Mouse (Mus musculus) ES-E14 (cell line): ENCODE measurements around the gene 4930402H24Rik. TPM values are rescaled to one million over a fixed set of nuclear protein-coding genes. Genes with fewer than 3 reads are reported as not detected.

Source experiments
- DNase-seq: peaks from one replicate; pipeline ENCODE4 v3.0.0-alpha.2; 2013; ENCODE audit warnings: low read depth, low spot score
- H3K27ac ChIP-seq: 2 replicates; pipeline ENCODE4 v1.5.1; 2012; ENCODE audit warnings: low read depth, mild to moderate bottlenecking, low read length, moderate library complexity, mixed read lengths; ENCODE audit not compliant: poor library complexity, insufficient read depth, severe bottlenecking
- H3K36me3 ChIP-seq: 2 replicates; pipeline ENCODE4 v1.6.1; 2012; ENCODE audit warnings: mild to moderate bottlenecking, low read length, moderate library complexity, mixed read lengths; ENCODE audit not compliant: control insufficient read depth, poor library complexity, insufficient read depth, severe bottlenecking
- H3K4me1 ChIP-seq, 2 experiments: fragments of 150-350 bp in 1 of 2; sonication (generic) in 1 of 2; 2 replicates each; pipeline ENCODE4 v1.6.1; 2012; ENCODE audit warnings: low read length in 2 of 2, mild to moderate bottlenecking in 1 of 2, mixed read lengths in 1 of 2; ENCODE audit not compliant: control insufficient read depth in 2 of 2, insufficient read depth in 2 of 2, poor library complexity in 1 of 2
- H3K4me3 ChIP-seq, 2 experiments: fragments of 150-350 bp in 1 of 2; sonication (generic) in 1 of 2; 2 replicates each; pipeline ENCODE4 v1.5.1; 2012; ENCODE audit warnings: low read length in 2 of 2, low read depth in 1 of 2, mild to moderate bottlenecking in 1 of 2, mixed read lengths in 1 of 2; ENCODE audit not compliant: insufficient read depth in 1 of 2, poor library complexity in 1 of 2, severe bottlenecking in 1 of 2
- H3K9ac ChIP-seq: 2 replicates; pipeline ENCODE4 v1.6.1; 2012; ENCODE audit warnings: low read depth, mild to moderate bottlenecking, low read length, mixed read lengths; ENCODE audit not compliant: poor library complexity, insufficient read depth, severe bottlenecking
- H3K9me3 ChIP-seq: fragments of 150-350 bp; sonication (generic); 2 replicates; pipeline ENCODE4 v1.6.1; 2012; ENCODE audit warnings: low read depth, mild to moderate bottlenecking, low read length; ENCODE audit not compliant: control insufficient read depth, insufficient read depth
- CHD2 ChIP-seq: IDR thresholded peaks from 2 replicates; pipeline ENCODE4 v1.6.1; 2014; ENCODE audit warnings: mild to moderate bottlenecking, low read depth, low read length, inconsistent platforms
- HCFC1 ChIP-seq: IDR thresholded peaks from 2 replicates; pipeline ENCODE4 v1.6.1; 2012; ENCODE audit warnings: low read length, inconsistent platforms, borderline replicate concordance; ENCODE audit not compliant: insufficient read depth
- MAFK ChIP-seq: IDR thresholded peaks from 2 replicates; pipeline ENCODE4 v1.6.1; 2014; ENCODE audit warnings: mild to moderate bottlenecking, low read depth, low read length, inconsistent platforms; ENCODE audit not compliant: insufficient read depth
- ZC3H11A ChIP-seq: IDR thresholded peaks from 2 replicates; pipeline ENCODE4 v1.6.1; 2012; ENCODE audit warnings: low read depth, mild to moderate bottlenecking, inconsistent platforms, low read length, borderline replicate concordance
- ZNF384 ChIP-seq: IDR thresholded peaks from 2 replicates; pipeline ENCODE4 v1.6.1; 2012; ENCODE audit warnings: low read depth, low read length, inconsistent platforms
- in situ Hi-C, 2 experiments: fragments of 600-800 bp; cut with MboI; formaldehyde crosslinking; loops; one replicate each; pipeline ENCODE4 v1.15.1; 2025; ENCODE audit warnings: low sequenced_read_pairs in 2 of 2, inconsistent platforms in 1 of 2; ENCODE audit not compliant: unreplicated experiment in 2 of 2
- total RNA-seq: library from RNA; depleted of rRNA; stranded (reverse); fragments of 300-350 nt; gene quantifications from 2 replicates; pipeline ENCODE4 v1.2.3, GENCODE M21; 2012

The 4930402H24Rik gene
- total RNA-seq, 1 experiment = 11.9 TPM

DNA sequence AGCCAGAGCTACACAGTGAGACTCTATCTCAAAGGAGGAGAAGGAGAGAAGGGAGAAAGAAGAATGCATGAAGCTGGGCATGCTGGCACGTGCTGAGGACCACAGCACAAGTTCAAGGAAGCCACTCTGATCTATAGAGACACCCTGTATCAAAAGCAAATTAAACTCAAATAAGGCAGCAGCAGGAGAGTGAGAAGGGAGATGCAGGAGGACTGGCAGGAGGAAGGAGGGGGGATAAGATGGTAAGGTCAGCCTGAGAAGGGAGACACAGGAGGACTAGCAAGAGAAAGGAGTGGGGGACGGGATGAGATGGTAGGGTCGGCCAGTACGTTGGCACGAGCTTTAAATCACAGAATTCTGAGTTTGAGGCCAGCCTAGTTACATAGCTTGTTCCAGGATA, 90.0 kb downstream of the 4930402H24Rik start:
- no peak for DNase-seq

DNA sequence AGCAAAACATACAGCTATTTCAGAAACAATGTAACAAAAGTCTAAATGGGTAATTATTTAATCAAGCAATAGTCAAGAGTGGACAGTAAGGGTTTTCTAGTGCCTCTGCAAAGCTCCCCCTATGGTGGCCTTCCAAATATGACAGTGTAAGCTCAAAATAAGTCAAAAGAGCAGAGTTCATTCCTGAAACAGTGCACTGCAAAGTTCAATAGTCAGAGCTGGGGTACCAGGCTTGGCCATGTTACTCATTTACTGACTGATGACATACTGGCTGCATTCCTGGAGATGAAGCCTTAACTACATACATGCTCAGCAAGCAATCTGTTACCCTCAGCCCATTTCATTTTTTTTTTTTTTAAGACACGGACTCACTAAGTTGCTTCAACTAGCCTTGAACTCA, 91.7 kb downstream of the 4930402H24Rik start:
- no peak overlapping the region for H3K27ac ChIP-seq
- no peak for TF ChIP-seq CHD2
- TF ChIP-seq ZC3H11A = no peak
- TF ChIP-seq HCFC1 = no peak
- TF ChIP-seq MAFK = no peak
- no peak for TF ChIP-seq ZNF384
- H3K4me3 ChIP-seq = no peak overlapping the region
- H3K9me3 ChIP-seq = no peaks in the 10 kb centered on the region
- in situ Hi-C loops = no loop called here
- H3K9ac ChIP-seq = no peak overlapping the region
- no peaks in the 10 kb centered on the region for H3K4me1 ChIP-seq
- DNase-seq = no peak
- H3K36me3 ChIP-seq = no peaks in the 10 kb centered on the region

More for the DNA sequence above, 90.0 kb downstream of the 4930402H24Rik start:
- Histone ChIP-seq H3K27ac (no peak overlapping the region), H3K9me3 (no peaks in the 10 kb centered on the region), H3K36me3 (no peaks in the 10 kb centered on the region), H3K4me1 (no peaks in the 10 kb centered on the region), H3K9ac (no peak overlapping the region), H3K4me3 (no peak overlapping the region)
- in situ Hi-C loops = no loop called here
- TF ChIP-seq HCFC1 = no peak
- no peak for TF ChIP-seq CHD2
- no peak for TF ChIP-seq ZNF384
- no peak for TF ChIP-seq ZC3H11A
- TF ChIP-seq MAFK = no peak

DNA sequence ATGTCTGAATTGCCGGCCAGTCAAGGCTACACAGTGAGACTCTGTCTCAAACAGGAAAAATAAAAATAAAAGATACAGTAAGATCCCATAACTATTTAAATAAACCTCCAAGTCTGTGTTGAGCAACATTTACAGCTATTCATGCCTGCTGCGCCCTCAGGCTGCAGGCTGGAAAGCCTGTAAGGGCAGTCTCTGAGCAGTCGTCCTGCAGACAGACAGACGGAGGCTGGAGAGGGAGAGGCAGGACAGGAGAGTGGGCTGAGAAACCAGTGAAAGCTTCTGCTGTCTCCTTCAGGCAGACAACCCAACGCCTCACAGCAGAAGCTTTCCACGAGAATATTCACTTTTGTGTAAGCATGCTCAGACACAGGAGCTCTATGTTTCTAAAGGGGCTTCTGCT, 92.5 kb downstream of the 4930402H24Rik start:
- DNase-seq = no peak
- Histone ChIP-seq H3K9me3 (no peaks in the 10 kb centered on the region), H3K4me3 (no peak overlapping the region), H3K27ac (no peak overlapping the region), H3K4me1 (no peaks in the 10 kb centered on the region), H3K9ac (no peak overlapping the region), H3K36me3 (no peaks in the 10 kb centered on the region)
- TF ChIP-seq ZNF384 = no peak
- TF ChIP-seq ZC3H11A = no peak
- no peak for TF ChIP-seq CHD2
- TF ChIP-seq HCFC1 = no peak
- no peak for TF ChIP-seq MAFK
- in situ Hi-C loops = no loop called here

DNA sequence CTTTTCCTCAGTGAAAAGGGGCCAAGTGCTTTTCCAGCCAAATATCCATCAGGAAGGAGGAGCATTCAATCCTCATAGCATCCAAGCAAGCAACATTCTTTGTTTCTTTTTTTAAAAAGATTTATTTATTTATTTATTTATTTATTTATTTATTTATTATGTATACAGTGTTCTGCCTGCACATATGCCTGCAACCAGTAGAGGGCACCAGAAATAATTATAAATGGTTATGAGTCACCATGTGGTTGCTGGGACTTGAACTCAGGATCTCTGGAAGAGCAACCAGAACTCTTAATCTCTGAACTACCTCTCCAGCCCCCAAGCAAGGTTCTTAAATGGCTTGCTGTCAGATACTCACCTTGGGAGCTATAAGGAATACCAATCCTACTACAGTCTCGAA, 93.7 kb downstream of the 4930402H24Rik start:
- Histone ChIP-seq H3K27ac (no peak overlapping the region), H3K4me3 (no peak overlapping the region), H3K36me3 (no peaks in the 10 kb centered on the region), H3K9ac (no peak overlapping the region), H3K4me1 (no peaks in the 10 kb centered on the region), H3K9me3 (no peaks in the 10 kb centered on the region)
- in situ Hi-C loops = no loop called here
- no peak for TF ChIP-seq MAFK
- peak; percentile 54; the same call in 1 of the 2 replicates for TF ChIP-seq ZC3H11A
- DNase-seq = no peak

DNA sequence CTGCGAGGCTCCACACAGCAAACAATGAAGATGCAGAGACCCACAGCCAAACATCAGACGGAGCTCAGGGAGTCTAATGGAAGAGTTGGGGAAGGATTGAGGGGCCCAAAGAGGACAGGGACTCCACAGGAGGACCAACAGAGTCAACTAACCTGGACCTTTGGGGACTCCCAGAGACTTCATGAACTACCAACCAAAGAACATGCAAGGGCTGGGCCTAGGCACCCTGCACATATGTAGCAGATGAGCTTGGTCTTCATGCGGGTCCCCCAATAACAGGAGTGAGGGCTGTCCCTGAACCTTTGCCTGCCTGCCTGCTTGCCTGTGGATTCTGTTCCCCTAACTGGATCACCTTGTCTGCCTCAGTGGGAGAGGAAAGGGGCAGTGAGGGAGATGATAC, 101.1 kb downstream of the 4930402H24Rik start:
- DNase-seq = no peak
- Histone ChIP-seq H3K9ac (no peak overlapping the region), H3K4me3 (no peak overlapping the region), H3K27ac (no peak overlapping the region), H3K9me3 (no peaks in the 10 kb centered on the region), H3K4me1 (peaks cover 0 to 2% of the 10 kb centered on the region in 2 experiments; a peak in 1 of 4 replicates), H3K36me3 (no peaks in the 10 kb centered on the region)
- no peak for TF ChIP-seq HCFC1
- no peak for TF ChIP-seq ZNF384
- no peak for TF ChIP-seq CHD2
- TF ChIP-seq MAFK = no peak
- no peak for TF ChIP-seq ZC3H11A
- in situ Hi-C loops = no loop called here
